Mouse (Mus musculus) heart, postnatal 0 days (tissue): ENCODE results near the gene Fam189a1. TPM values are rescaled to one million over a fixed set of nuclear protein-coding genes. Genes with fewer than 3 reads are reported as not detected.

Experiments
- ATAC-seq: fragments of 200-750 bp; cut with Nextera tagmentation; 2 replicates; pipeline ENCODE4 v1.8.0; 2017; ENCODE audit warnings: low read depth, moderate number of reproducible peaks, moderate library complexity; ENCODE audit not compliant: insufficient read depth
- DNase-seq: peaks from one replicate; pipeline ENCODE4 v3.0.0-alpha.2; 2016; ENCODE audit warnings: low spot score
- H3K27ac ChIP-seq: fragments of 300-500 bp; sonication (generic); 2 replicates; pipeline ENCODE4 v1.5.1; 2014; ENCODE audit warnings: low read depth, mild to moderate bottlenecking
- H3K27me3 ChIP-seq: fragments of 300-500 bp; sonication (generic); 2 replicates; pipeline ENCODE4 v1.6.1; 2014; ENCODE audit warnings: low read length, mixed read lengths; ENCODE audit not compliant: control insufficient read depth, insufficient read depth
- H3K36me3 ChIP-seq: fragments of 300-500 bp; sonication (generic); replicated peaks from 2 replicates; pipeline ENCODE4 v1.6.1; 2014; ENCODE audit warnings: low read length, mixed read lengths; ENCODE audit not compliant: control insufficient read depth, insufficient read depth
- H3K4me1 ChIP-seq: fragments of 300-500 bp; sonication (generic); 2 replicates; pipeline ENCODE4 v1.6.1; 2014; ENCODE audit warnings: antibody characterized with exemption; ENCODE audit not compliant: control insufficient read depth, insufficient read depth
- H3K4me2 ChIP-seq: fragments of 300-500 bp; sonication (generic); 2 replicates; pipeline ENCODE4 v1.6.1; 2014; ENCODE audit warnings: low read depth, mild to moderate bottlenecking, low read length, moderate library complexity
- H3K4me3 ChIP-seq: fragments of 300-500 bp; sonication (generic); 2 replicates; pipeline ENCODE4 v1.5.1; 2014; ENCODE audit warnings: low read depth, low read length
- H3K9ac ChIP-seq: fragments of 300-500 bp; sonication (generic); replicated peaks from 2 replicates; pipeline ENCODE4 v1.6.1; 2014; ENCODE audit warnings: low read depth, low read length, mixed read lengths
- H3K9me3 ChIP-seq: fragments of 300-500 bp; sonication (generic); replicated peaks from 2 replicates; pipeline ENCODE4 v1.6.1; 2016; ENCODE audit warnings: low read length; ENCODE audit not compliant: control insufficient read depth
- CTCF ChIP-seq: IDR thresholded peaks from 2 replicates; pipeline ENCODE4 v1.5.1; 2016; ENCODE audit warnings: antibody characterized with exemption, control low read depth, low read depth
- EP300 ChIP-seq: IDR thresholded peaks from 2 replicates; pipeline ENCODE4 v1.6.1; 2016; ENCODE audit warnings: antibody characterized with exemption, low read depth
- WGBS: fragments of 180-500 bp; shearing (Covaris S2); extraction: QIAGEN DNeasy Blood & Tissue Kit; methylation state at CpG from one replicate; pipeline ENCODE4 v1.1.7; 2014; 5-methylcytosine and 5-hydroxymethylcytosine counted together
- polyA plus RNA-seq: library from polyadenylated mRNA; unstranded; fragments of >200 nt; fragmentation: Nextera tagmentation; extraction: Ambion mirVana; gene quantifications from 2 replicates; pipeline ENCODE4 v1.2.1, GENCODE M21; 2015
- total RNA-seq: library from RNA; depleted of rRNA; stranded (reverse); fragments of >200 nt; gene quantifications from 2 replicates; pipeline ENCODE4 v1.2.3, GENCODE M21; 2014; ENCODE audit warnings: low replicate concordance

Gene Fam189a1
- total and polyA plus RNA-seq, 2 experiments from 2014 or later, result 0.11 to 0.42 TPM

- Histone ChIP-seq H3K27ac (no peak overlapping the region), H3K4me2 (no peak overlapping the region), H3K4me3 (no peak overlapping the region), H3K4me1 (no peaks in the 10 kb centered on the region), H3K9ac (no peak overlapping the region), H3K36me3 (no peaks in the 10 kb centered on the region), H3K27me3 (no peaks in the 10 kb centered on the region), H3K9me3 (no peaks in the 10 kb centered on the region)
- 79% methylated on average over 7 of the region's 7 CpGs for WGBS
- TF ChIP-seq CTCF (no peak), EP300 (no peak)
- ATAC-seq (no peak), DNase-seq (no peak)
These were observed 90.9 kb downstream of the Fam189a1 start for GRCm38 (mm10) chr7:65065457-65065856.

GRCm38 (mm10) chr7:65064638-65065037 lies 91.7 kb downstream of the Fam189a1 start:
- DNase-seq, result no peak
- Histone ChIP-seq H3K4me1 (no peaks in the 10 kb centered on the region), H3K4me3 (no peak overlapping the region), H3K9ac (no peak overlapping the region), H3K9me3 (no peaks in the 10 kb centered on the region), H3K27ac (no peak overlapping the region), H3K36me3 (no peaks in the 10 kb centered on the region), H3K4me2 (no peak overlapping the region), H3K27me3 (no peaks in the 10 kb centered on the region)
- 35% methylated on average over 5 of the region's 5 CpGs for WGBS
- TF ChIP-seq CTCF (no peak), EP300 (no peak)
- no peak for ATAC-seq

GRCm38 (mm10) chr7:65064096-65064495 lies 92.3 kb downstream of the Fam189a1 start:
- no peak overlapping the region for H3K4me2 ChIP-seq
- H3K27ac ChIP-seq, result no peak overlapping the region
- H3K27me3 ChIP-seq, result no peaks in the 10 kb centered on the region
- ATAC-seq (no peak), DNase-seq (no peak)
- H3K4me3 ChIP-seq, result no peak overlapping the region
- no peaks in the 10 kb centered on the region for H3K9me3 ChIP-seq
- no peaks in the 10 kb centered on the region for H3K36me3 ChIP-seq
- 43% methylated on average over 3 of the region's 3 CpGs for WGBS
- H3K9ac ChIP-seq, result no peak overlapping the region
- TF ChIP-seq EP300, result no peak
- H3K4me1 ChIP-seq, result no peaks in the 10 kb centered on the region

- ATAC-seq, result no peak
- no peak for TF ChIP-seq CTCF
- TF ChIP-seq EP300, result no peak
- H3K9me3 ChIP-seq, result no peaks in the 10 kb centered on the region
- no peak overlapping the region for H3K27ac ChIP-seq
- H3K27me3 ChIP-seq, result no peaks in the 10 kb centered on the region
- no peak overlapping the region for H3K4me2 ChIP-seq
- H3K9ac ChIP-seq, result no peak overlapping the region
- H3K36me3 ChIP-seq, result no peaks in the 10 kb centered on the region
- H3K4me3 ChIP-seq, result no peak overlapping the region
- 70% methylated on average over 7 of the region's 7 CpGs for WGBS
- H3K4me1 ChIP-seq, result no peaks in the 10 kb centered on the region
- DNase-seq, result no peak
These were observed 96.1 kb downstream of the Fam189a1 start for GRCm38 (mm10) chr7:65060163-65060799.

GRCm38 (mm10) chr7:65056864-65057263 lies 99.5 kb downstream of the Fam189a1 start:
- no peaks in the 10 kb centered on the region for H3K27me3 ChIP-seq
- H3K9ac ChIP-seq, result no peak overlapping the region
- no peak overlapping the region for H3K4me3 ChIP-seq
- 75% methylated on average over 6 of the region's 6 CpGs for WGBS
- H3K4me2 ChIP-seq, result no peak overlapping the region
- TF ChIP-seq CTCF (no peak), EP300 (no peak)
- H3K4me1 ChIP-seq, result no peaks in the 10 kb centered on the region
- no peaks in the 10 kb centered on the region for H3K36me3 ChIP-seq
- DNase-seq (no peak), ATAC-seq (no peak)
- H3K27ac ChIP-seq, result no peak overlapping the region
- H3K9me3 ChIP-seq, result no peaks in the 10 kb centered on the region

GRCm38 (mm10) chr7:65051986-65052385 lies 104.4 kb downstream of the Fam189a1 start:
- WGBS, result 62% methylated on average over 1 of the region's 1 CpGs
- H3K9ac ChIP-seq, result no peak overlapping the region
- no peak for ATAC-seq

More at GRCm38 (mm10) chr7:65051986-65052385, 104.4 kb downstream of the Fam189a1 start:
- H3K4me3 ChIP-seq, result no peak overlapping the region
- no peak overlapping the region for H3K27ac ChIP-seq
- no peak for DNase-seq
- H3K4me2 ChIP-seq, result no peak overlapping the region
- 0 out of 2 replicates have a peak, but pooled peaks cover 3% of the 10 kb centered on the region for H3K9me3 ChIP-seq
- no peaks in the 10 kb centered on the region for H3K4me1 ChIP-seq
- no peaks in the 10 kb centered on the region for H3K27me3 ChIP-seq
- no peaks in the 10 kb centered on the region for H3K36me3 ChIP-seq
- TF ChIP-seq CTCF (no peak), EP300 (no peak)
